Mouse (Mus musculus) MEL (cell line): ENCODE measurements around the gene Ctc1. TPM values are rescaled to one million over a fixed set of nuclear protein-coding genes. Genes with fewer than 3 reads are reported as not detected.
A peak's percentile ranks its signal among the peaks of the same experiment; 100 is the strongest.

ENCODE experiments used
- DNase-seq: peaks from one replicate; pipeline ENCODE4 v3.0.0; 2011; ENCODE audit warnings: low read depth, low spot score
- H3K27ac ChIP-seq: 2 replicates; pipeline ENCODE4 v1.5.1; 2012; ENCODE audit warnings: low read depth, mild to moderate bottlenecking, control low read depth, low read length, moderate library complexity; ENCODE audit not compliant: control insufficient read depth
- H3K27me3 ChIP-seq, 2 experiments: fragments of 150-350 bp in 1 of 2; sonication (generic) in 1 of 2; 2 replicates each; pipeline ENCODE4 v1.6.1; 2012; ENCODE audit warnings: low read length in 2 of 2, mild to moderate bottlenecking in 2 of 2, improper control_type of control experiment in 1 of 2, moderate library complexity in 1 of 2; ENCODE audit not compliant: insufficient read depth in 2 of 2, control insufficient read depth in 1 of 2
- H3K36me3 ChIP-seq, 2 experiments: 2 replicates each; pipeline ENCODE4 v1.6.1; 2012 to 2014; ENCODE audit warnings: low read length in 2 of 2, improper control_type of control experiment in 1 of 2, inconsistent platforms in 1 of 2, mild to moderate bottlenecking in 1 of 2; ENCODE audit not compliant: insufficient read depth in 2 of 2, control insufficient read depth in 1 of 2
- H3K4me1 ChIP-seq, 2 experiments: fragments of 150-350 bp in 1 of 2; sonication (generic) in 1 of 2; 2 replicates each; pipeline ENCODE4 v1.6.1; 2012; ENCODE audit warnings: low read length in 2 of 2, improper control_type of control experiment in 1 of 2, mild to moderate bottlenecking in 1 of 2; ENCODE audit not compliant: insufficient read depth in 2 of 2, control insufficient read depth in 1 of 2
- H3K4me3 ChIP-seq, 2 experiments: fragments of 150-350 bp in 1 of 2; sonication (generic) in 1 of 2; 2 replicates each; pipeline ENCODE4 v1.5.1; 2012; ENCODE audit warnings: low read depth in 2 of 2, low read length in 2 of 2, mild to moderate bottlenecking in 2 of 2, moderate library complexity in 2 of 2, control low read depth in 1 of 2, improper control_type of control experiment in 1 of 2; ENCODE audit not compliant: control insufficient read depth in 1 of 2, insufficient read depth in 1 of 2
- H3K79me2 ChIP-seq: 2 replicates; pipeline ENCODE4 v1.6.1; 2012; ENCODE audit warnings: mild to moderate bottlenecking, low read length, moderate library complexity; ENCODE audit not compliant: control insufficient read depth, poor library complexity, insufficient read depth
- H3K9ac ChIP-seq: 2 replicates; pipeline ENCODE4 v1.6.1; 2012; ENCODE audit warnings: low read depth, mild to moderate bottlenecking, control low read depth, low read length, moderate library complexity; ENCODE audit not compliant: control insufficient read depth, poor library complexity, severe bottlenecking
- H3K9me3 ChIP-seq: fragments of 150-350 bp; sonication (generic); replicated peaks from 2 replicates; pipeline ENCODE4 v1.6.1; 2012; ENCODE audit warnings: mild to moderate bottlenecking, low read length, improper control_type of control experiment, moderate library complexity; ENCODE audit not compliant: insufficient read depth
- CHD1 ChIP-seq: IDR thresholded peaks from 2 replicates; pipeline ENCODE4 v1.6.1; 2012; ENCODE audit warnings: low read depth, mild to moderate bottlenecking, inconsistent platforms, low read length, improper control_type of control experiment
- CHD2 ChIP-seq: IDR thresholded peaks from 2 replicates; pipeline ENCODE4 v1.6.1; 2011; ENCODE audit warnings: low read length, improper control_type of control experiment
- CTCF ChIP-seq, 3 experiments: IDR thresholded peaks in 2 of 3; conservative IDR thresholded peaks in 1 of 3; 2 replicates each; pipeline ENCODE4 v1.5.1; 2011 to 2012; ENCODE audit warnings: low read length in 3 of 3, low read depth in 2 of 3, mild to moderate bottlenecking in 2 of 3, improper control_type of control experiment in 1 of 3, inconsistent platforms in 1 of 3, mixed read lengths in 1 of 3, moderate library complexity in 1 of 3; ENCODE audit not compliant: control insufficient read depth in 1 of 3, insufficient read depth in 1 of 3, poor library complexity in 1 of 3, severe bottlenecking in 1 of 3
- EP300 ChIP-seq, 2 experiments: IDR thresholded peaks; 2 replicates each; pipeline ENCODE4 v1.6.1; 2011; ENCODE audit warnings: improper control_type of control experiment in 2 of 2, low read length in 2 of 2, low read depth in 1 of 2, mild to moderate bottlenecking in 1 of 2
- JUND ChIP-seq: IDR thresholded peaks from 2 replicates; pipeline ENCODE4 v1.6.1; 2011; ENCODE audit warnings: low read depth, mild to moderate bottlenecking, improper control_type of control experiment, low read length
- MAX ChIP-seq: IDR thresholded peaks from 2 replicates; pipeline ENCODE4 v1.6.1; 2011; ENCODE audit warnings: low read length, improper control_type of control experiment
- MAZ ChIP-seq: IDR thresholded peaks from 2 replicates; pipeline ENCODE4 v1.6.1; 2012; ENCODE audit warnings: low read depth, mild to moderate bottlenecking, inconsistent platforms, low read length, improper control_type of control experiment
- MEF2A ChIP-seq: IDR thresholded peaks from 2 replicates; pipeline ENCODE4 v1.6.1; 2014; ENCODE audit warnings: low read depth, mild to moderate bottlenecking, inconsistent platforms, low read length, improper control_type of control experiment; ENCODE audit not compliant: poor library complexity, insufficient replicate concordance, severe bottlenecking; ENCODE audit errors: extremely low read depth
- MYB ChIP-seq: IDR thresholded peaks from 2 replicates; pipeline ENCODE4 v1.6.1; 2011; ENCODE audit warnings: mild to moderate bottlenecking, low read depth, low read length, improper control_type of control experiment
- NELFE ChIP-seq: IDR thresholded peaks from 2 replicates; pipeline ENCODE4 v1.6.1; 2011; ENCODE audit warnings: low read depth, low read length, improper control_type of control experiment
- RAD21 ChIP-seq: IDR thresholded peaks from 2 replicates; pipeline ENCODE4 v1.6.1; 2011; ENCODE audit warnings: mild to moderate bottlenecking, low read depth, low read length, improper control_type of control experiment
- SIN3A ChIP-seq: IDR thresholded peaks from 2 replicates; pipeline ENCODE4 v1.6.1; 2012; ENCODE audit warnings: low read length, improper control_type of control experiment, inconsistent platforms
- TBP ChIP-seq: IDR thresholded peaks from 2 replicates; pipeline ENCODE4 v1.8.0; 2011; ENCODE audit warnings: low read depth, low read length, improper control_type of control experiment
- TCF12 ChIP-seq: IDR thresholded peaks from 2 replicates; pipeline ENCODE4 v1.6.1; 2014; ENCODE audit warnings: low read depth, mild to moderate bottlenecking, inconsistent platforms, low read length, improper control_type of control experiment, moderate library complexity
- UBTF ChIP-seq: IDR thresholded peaks from 2 replicates; pipeline ENCODE4 v1.6.1; 2012; ENCODE audit warnings: low read depth, mild to moderate bottlenecking, inconsistent platforms, low read length, improper control_type of control experiment, moderate library complexity, borderline replicate concordance; ENCODE audit not compliant: insufficient read depth
- ZKSCAN1 ChIP-seq: IDR thresholded peaks from 2 replicates; pipeline ENCODE4 v1.6.1; 2012; ENCODE audit warnings: low read depth, mild to moderate bottlenecking, inconsistent platforms, low read length, improper control_type of control experiment, moderate library complexity
- ZMIZ1 ChIP-seq: IDR thresholded peaks from 2 replicates; pipeline ENCODE4 v1.6.1; 2012; ENCODE audit warnings: low read depth, mild to moderate bottlenecking, inconsistent platforms, low read length, improper control_type of control experiment, moderate library complexity
- polyA plus RNA-seq, 2 experiments: library from polyadenylated mRNA; stranded (reverse) in 1 of 2; unstranded in 1 of 2; fragments of >175 nt in 1 of 2; fragments of >200 nt in 1 of 2; gene quantifications; 2 replicates each; pipeline versions ENCODE4 v1.2.1 to v1.2.4; 2012; ENCODE audit warnings: low replicate concordance in 2 of 2, low read depth in 1 of 2; ENCODE audit not compliant: insufficient read length in 2 of 2, insufficient read depth in 1 of 2, missing spikeins in 1 of 2
- total RNA-seq: library from RNA; depleted of rRNA; stranded (reverse); fragments of 300-350 nt; gene quantifications from 2 replicates; pipeline ENCODE4 v1.2.3, GENCODE M21; 2012

The Ctc1 gene
- total and polyA plus RNA-seq, 3 experiments, result 16.0 to 59.1 TPM; not detected in 1

GRCm38 (mm10) chr11:69047592-69047991, 31.9 kb downstream of the Ctc1 start:
- DNase-seq, result no peak
- Histone ChIP-seq H3K27ac (no peak overlapping the region), H3K36me3 (peaks cover 17 to 19% of the 10 kb centered on the region in 2 experiments), H3K4me1 (peaks cover 3 to 11% of the 10 kb centered on the region in 2 experiments; a peak in 3 of 4 replicates), H3K27me3 (no peaks in the 10 kb centered on the region), H3K9ac (peak overlapping the region; percentile 23; the same call in 1 of the 2 replicates), H3K79me2 (peaks cover 35% of the 10 kb centered on the region), H3K9me3 (no peaks in the 10 kb centered on the region)
- TF ChIP-seq ZMIZ1 (no peak), CTCF (IDR thresholded peaks at IDR 0.05 in 2 of 3, conservative IDR thresholded peaks at IDR 0.05 in 1 of 3; ENCODE audit: control insufficient read depth in 1 of 3, insufficient read depth in 1 of 3, low read depth in 2 of 3, low read length in 3 of 3, poor library complexity in 1 of 3, severe bottlenecking in 1 of 3) (no peak), JUND (no peak)
- TF ChIP-seq, all 39 proteins: peak for 0
- H3K4me3 ChIP-seq, result no peak overlapping the region

DNA sequence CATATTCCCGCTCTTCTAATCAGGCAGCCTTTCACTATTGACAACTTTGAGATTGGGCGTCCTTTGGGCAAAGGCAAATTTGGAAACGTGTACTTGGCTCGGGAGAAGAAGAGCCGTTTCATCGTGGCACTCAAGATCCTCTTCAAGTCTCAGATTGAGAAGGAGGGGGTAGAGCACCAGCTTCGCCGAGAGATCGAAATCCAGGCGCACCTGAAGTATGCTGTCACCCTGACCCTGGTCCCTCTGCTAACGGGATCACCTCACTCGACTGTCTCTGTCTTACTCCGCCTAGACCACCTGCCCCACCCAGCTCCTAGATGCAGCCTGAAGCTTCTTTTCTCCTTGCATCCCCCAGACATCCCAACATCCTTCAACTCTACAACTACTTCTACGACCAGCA, 32.4 kb downstream of the Ctc1 start:
- Histone ChIP-seq H3K9me3 (no peaks in the 10 kb centered on the region), H3K36me3 (peaks cover 17 to 19% of the 10 kb centered on the region in 2 experiments), H3K9ac (no peak overlapping the region), H3K79me2 (peaks cover 35% of the 10 kb centered on the region), H3K27me3 (no peaks in the 10 kb centered on the region), H3K27ac (no peak overlapping the region), H3K4me1 (peaks cover 3 to 11% of the 10 kb centered on the region in 2 experiments; a peak in 3 of 4 replicates), H3K4me3 (no peak overlapping the region)
- DNase-seq, result no peak
- TF ChIP-seq MAX (no peak), CHD1 (no peak), ZKSCAN1 (no peak), ZMIZ1 (no peak), MYB (no peak), MEF2A (no peak)

- Histone ChIP-seq H3K4me3 (no peak overlapping the region), H3K9me3 (no peaks in the 10 kb centered on the region), H3K27ac (no peak overlapping the region), H3K36me3 (peaks cover 7 to 19% of the 10 kb centered on the region in 2 experiments; a peak in 3 of 4 replicates), H3K79me2 (peaks cover 34% of the 10 kb centered on the region), H3K27me3 (no peaks in the 10 kb centered on the region), H3K4me1 (peaks cover 0 to 7% of the 10 kb centered on the region in 2 experiments; a peak in 1 of 4 replicates), H3K9ac (no peak overlapping the region)
- TF ChIP-seq MYB (no peak), NELFE (no peak), TBP (no peak), UBTF (no peak), SIN3A (no peak), TCF12 (no peak), MAZ (no peak), CHD2 (no peak), RAD21 (no peak), EP300 (IDR thresholded peaks at IDR 0.05; ENCODE audit: low read depth in 1 of 2, low read length in 2 of 2) (no peak)
- no peak for DNase-seq
These were observed 35.0 kb downstream of the Ctc1 start for GRCm38 (mm10) chr11:69050748-69051147.
